ENCODE assay signal across 22 mouse cellular contexts in the genomic region with DNA sequence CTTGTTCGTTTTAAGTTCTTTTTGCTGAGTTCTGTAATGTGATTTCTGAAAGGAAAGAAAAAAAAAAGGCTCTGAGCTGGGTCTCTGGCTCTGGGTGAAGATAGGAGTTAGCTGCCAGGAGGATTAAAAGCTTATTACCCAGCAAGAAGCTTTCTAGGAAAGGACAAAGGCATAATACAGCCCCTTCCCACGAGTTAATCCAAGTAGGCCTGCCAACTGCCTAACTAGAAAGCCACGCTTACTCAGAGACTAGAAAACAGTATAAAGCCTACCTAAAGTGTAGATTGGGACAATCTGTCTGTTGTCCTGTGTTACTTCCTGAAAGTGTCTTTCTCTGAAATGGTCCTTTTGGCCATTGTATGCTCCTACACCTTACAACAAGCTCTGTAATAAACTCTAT. TPM values are rescaled to one million over a fixed set of nuclear protein-coding genes. Genes with fewer than 3 reads are reported as not detected.
DNase-seq lines count a peak whose midpoint lies in the region; ATAC-seq and TF ChIP-seq lines count a peak whose summit lies in the region.
"Had no signal": no experiment of that assay in that cellular context is flagged by ENCODE, and none has a peak within 500 bp of the region (broad histone marks: within the 10 kb centered on the region; RNA-seq: fewer than 3 reads in every experiment).

No protein-coding gene starts in this region.

- no peak for TF ChIP-seq CTCF in hindbrain, postnatal 0 days (IDR thresholded peaks at IDR 0.05; ENCODE audit: low read depth)
- no peak for TF ChIP-seq CTCF in midbrain, postnatal 0 days (IDR thresholded peaks at IDR 0.05)

- no peak overlapping the region for H3K4me3 ChIP-seq in embryonic facial prominence, embryonic 14.5 days (ENCODE audit: low read depth, low read length)
- no peak overlapping the region for H3K4me3 ChIP-seq in embryonic facial prominence, embryonic 10.5 days
- H3K4me3 ChIP-seq in hindbrain, postnatal 0 days (ENCODE audit: low read length): no peak overlapping the region
- H3K4me3 ChIP-seq in hindbrain, embryonic 13.5 days: no peak overlapping the region
- no peak overlapping the region for H3K4me3 ChIP-seq in midbrain, embryonic 13.5 days (replicated peaks)
- H3K4me3 ChIP-seq in midbrain, postnatal 0 days (ENCODE audit: low read depth, low read length): no peak overlapping the region
- H3K4me3 ChIP-seq: embryonic facial prominence, embryonic 13.5 days; heart, embryonic 10.5 days; hindbrain, embryonic 12.5 days had no signal

- ATAC-seq in embryonic facial prominence, embryonic 14.5 days (ENCODE audit: low read depth): no peak
- no peak for ATAC-seq in hindbrain, postnatal 0 days
- no peak for ATAC-seq in hindbrain, embryonic 13.5 days (ENCODE audit: low FRiP score)
- peak; percentile 62; the same call in 1 of the 2 replicates for ATAC-seq in midbrain, embryonic 13.5 days
- 0 out of 2 replicates have a peak, but pooled peaks have one; percentile 31 for ATAC-seq in midbrain, postnatal 0 days (ENCODE audit: low FRiP score)
- no peak for ATAC-seq in inflammation-experienced regulatory T-cells, adult 6 months
- ATAC-seq: CD4-positive, CD25-positive, alpha-beta regulatory T cell, adult 4 months; forebrain, postnatal 0 days had no signal

- DNase-seq in embryonic facial prominence, embryonic 14.5 days (ENCODE audit: low spot score): peak; percentile 23
- DNase-seq in embryonic facial prominence, embryonic 10.5 days (ENCODE audit: low spot score): no peak
- DNase-seq in hindbrain, postnatal 0 days (ENCODE audit: low spot score): peak; percentile 32
- DNase-seq in midbrain, postnatal 0 days (ENCODE audit: low spot score): peak; percentile 53
- no peak for DNase-seq in spleen, postnatal 36 days (ENCODE audit: low spot score in 2 of 2)
- DNase-seq: adrenal gland, postnatal 10 days; B cell, adult 2 months; cerebellum, adult 11-12 months; cerebellum, adult 9-10 months; cerebellum, postnatal 25 days; forebrain, postnatal 0 days; gastrocnemius, postnatal 14 days; heart, postnatal 10 days; heart, postnatal 4 days had no signal

- no peak overlapping the region for H3K9ac ChIP-seq in embryonic facial prominence, embryonic 14.5 days (ENCODE audit: low read depth, low read length)
- H3K9ac ChIP-seq in hindbrain, postnatal 0 days (replicated peaks; ENCODE audit: low read length): no peak overlapping the region
- no peak overlapping the region for H3K9ac ChIP-seq in hindbrain, embryonic 13.5 days
- H3K9ac ChIP-seq in midbrain, embryonic 13.5 days (replicated peaks): no peak overlapping the region
- H3K9ac ChIP-seq in midbrain, postnatal 0 days (replicated peaks; ENCODE audit: low read length, poor library complexity, severe bottlenecking): no peak overlapping the region
- H3K9ac ChIP-seq: embryonic facial prominence, embryonic 13.5 days; forebrain, postnatal 0 days; hindbrain, embryonic 12.5 days had no signal

- no peaks in the 10 kb centered on the region for H3K27me3 ChIP-seq in embryonic facial prominence, embryonic 14.5 days (replicated peaks; ENCODE audit: control insufficient read depth, insufficient read depth, low read length)
- H3K27me3 ChIP-seq in embryonic facial prominence, embryonic 10.5 days (replicated peaks; ENCODE audit: low read depth, poor library complexity, severe bottlenecking): no peaks in the 10 kb centered on the region
- H3K27me3 ChIP-seq in hindbrain, postnatal 0 days (ENCODE audit: insufficient read depth, low read length): no peaks in the 10 kb centered on the region
- H3K27me3 ChIP-seq in hindbrain, embryonic 13.5 days: no peaks in the 10 kb centered on the region
- no peaks in the 10 kb centered on the region for H3K27me3 ChIP-seq in midbrain, embryonic 13.5 days
- H3K27me3 ChIP-seq in midbrain, postnatal 0 days (ENCODE audit: insufficient read depth, low read length): no peaks in the 10 kb centered on the region
- H3K27me3 ChIP-seq: embryonic facial prominence, embryonic 13.5 days; hindbrain, embryonic 12.5 days had no signal

- no peaks in the 10 kb centered on the region for H3K9me3 ChIP-seq in embryonic facial prominence, embryonic 14.5 days (ENCODE audit: control insufficient read depth, low read length)
- H3K9me3 ChIP-seq in embryonic facial prominence, embryonic 10.5 days: no peaks in the 10 kb centered on the region
- H3K9me3 ChIP-seq in hindbrain, postnatal 0 days (ENCODE audit: low read length): no peaks in the 10 kb centered on the region
- H3K9me3 ChIP-seq in hindbrain, embryonic 13.5 days: no peaks in the 10 kb centered on the region
- H3K9me3 ChIP-seq in midbrain, embryonic 13.5 days: no peaks in the 10 kb centered on the region
- H3K9me3 ChIP-seq in midbrain, postnatal 0 days (ENCODE audit: low read length): no peaks in the 10 kb centered on the region
- H3K9me3 ChIP-seq: embryonic facial prominence, embryonic 13.5 days; G1E; heart, embryonic 10.5 days; hindbrain, embryonic 12.5 days had no signal

- H3K4me1 ChIP-seq in embryonic facial prominence, embryonic 14.5 days (ENCODE audit: control insufficient read depth, insufficient read depth, low read length): no peaks in the 10 kb centered on the region
- no peaks in the 10 kb centered on the region for H3K4me1 ChIP-seq in embryonic facial prominence, embryonic 10.5 days
- no peaks in the 10 kb centered on the region for H3K4me1 ChIP-seq in hindbrain, postnatal 0 days (ENCODE audit: insufficient read depth, low read length)
- no peaks in the 10 kb centered on the region for H3K4me1 ChIP-seq in hindbrain, embryonic 13.5 days (replicated peaks)
- H3K4me1 ChIP-seq in midbrain, embryonic 13.5 days (replicated peaks): peaks cover 9% of the 10 kb centered on the region; the same call in 1 of the 2 replicates
- H3K4me1 ChIP-seq in midbrain, postnatal 0 days (ENCODE audit: insufficient read depth, low read length): no peaks in the 10 kb centered on the region
- H3K4me1 ChIP-seq: embryonic facial prominence, embryonic 13.5 days; heart, embryonic 10.5 days; hindbrain, embryonic 12.5 days had no signal

- H3K27ac ChIP-seq in embryonic facial prominence, embryonic 14.5 days (replicated peaks; ENCODE audit: low read depth, low read length): no peak overlapping the region
- H3K27ac ChIP-seq in embryonic facial prominence, embryonic 10.5 days (replicated peaks): no peak overlapping the region
- no peak overlapping the region for H3K27ac ChIP-seq in hindbrain, postnatal 0 days
- no peak overlapping the region for H3K27ac ChIP-seq in hindbrain, embryonic 13.5 days
- 0 out of 2 replicates have a peak overlapping the region, but pooled peaks have one; percentile 2 for H3K27ac ChIP-seq in midbrain, embryonic 13.5 days
- H3K27ac ChIP-seq in midbrain, postnatal 0 days (ENCODE audit: low read depth, low read length): no peak overlapping the region
- H3K27ac ChIP-seq: embryonic facial prominence, embryonic 13.5 days; heart, embryonic 10.5 days; hindbrain, embryonic 12.5 days had no signal

- no peaks in the 10 kb centered on the region for H3K36me3 ChIP-seq in embryonic facial prominence, embryonic 14.5 days (ENCODE audit: control insufficient read depth, insufficient read depth, low read length)
- no peaks in the 10 kb centered on the region for H3K36me3 ChIP-seq in embryonic facial prominence, embryonic 10.5 days (replicated peaks)
- H3K36me3 ChIP-seq in hindbrain, postnatal 0 days (ENCODE audit: insufficient read depth, low read length): no peaks in the 10 kb centered on the region
- no peaks in the 10 kb centered on the region for H3K36me3 ChIP-seq in hindbrain, embryonic 13.5 days
- no peaks in the 10 kb centered on the region for H3K36me3 ChIP-seq in midbrain, embryonic 13.5 days
- H3K36me3 ChIP-seq in midbrain, postnatal 0 days (ENCODE audit: insufficient read depth, low read length): no peaks in the 10 kb centered on the region
- H3K36me3 ChIP-seq: embryonic facial prominence, embryonic 13.5 days; G1E; heart, embryonic 10.5 days; hindbrain, embryonic 12.5 days had no signal

- WGBS in embryonic facial prominence, embryonic 14.5 days: 44% methylated on average over 3 of the region's 3 CpGs
- 37% methylated on average over 3 of the region's 3 CpGs for WGBS in embryonic facial prominence, embryonic 10.5 days
- WGBS in hindbrain, postnatal 0 days: 34% methylated on average over 3 of the region's 3 CpGs
- 53% methylated on average over 3 of the region's 3 CpGs for WGBS in hindbrain, embryonic 13.5 days
- 12% methylated on average over 3 of the region's 3 CpGs for WGBS in midbrain, embryonic 13.5 days
- WGBS in midbrain, postnatal 0 days: 16% methylated on average over 3 of the region's 3 CpGs

- H3K4me2 ChIP-seq in embryonic facial prominence, embryonic 14.5 days (ENCODE audit: low read depth, low read length): no peak overlapping the region
- no peak overlapping the region for H3K4me2 ChIP-seq in hindbrain, postnatal 0 days (ENCODE audit: low read depth, low read length)
- no peak overlapping the region for H3K4me2 ChIP-seq in hindbrain, embryonic 13.5 days
- no peak overlapping the region for H3K4me2 ChIP-seq in midbrain, embryonic 13.5 days (replicated peaks)
- H3K4me2 ChIP-seq in midbrain, postnatal 0 days (ENCODE audit: low read depth, low read length, poor library complexity, severe bottlenecking): no peak overlapping the region
- H3K4me2 ChIP-seq: embryonic facial prominence, embryonic 13.5 days; hindbrain, embryonic 12.5 days had no signal

RNA-seq across cellular contexts. Expression of gene Glrx, which starts 21.2 kb away (rescaled TPM):
- 38.0 and 41.7 TPM in 2 replicates for polyA plus RNA-seq in embryonic facial prominence, embryonic 14.5 days (2014; fragmentation: Nextera tagmentation; extraction: Ambion mirVana)
- 24.3 and 26.9 TPM in 2 replicates for polyA plus RNA-seq in embryonic facial prominence, embryonic 10.5 days (2016; fragmentation: Nextera tagmentation; extraction: Ambion mirVana)
- 69.6 and 69.7 TPM in 2 replicates for total RNA-seq in hindbrain, postnatal 0 days (2014; rRNA removed)
- polyA plus RNA-seq in hindbrain, postnatal 0 days (2015; fragmentation: Nextera tagmentation; extraction: Ambion mirVana): 103 TPM in 2 replicates
- 50.0 and 50.4 TPM in 2 replicates for polyA plus RNA-seq in hindbrain, embryonic 13.5 days (2015; fragmentation: Nextera tagmentation; extraction: Ambion mirVana)
- 33.0 and 33.9 TPM in 2 replicates for polyA plus RNA-seq in midbrain, embryonic 13.5 days (2015; fragmentation: Nextera tagmentation; extraction: Ambion mirVana)
- 61.7 and 66.3 TPM in 2 replicates for total RNA-seq in midbrain, postnatal 0 days (2014; rRNA removed)
- polyA plus RNA-seq in midbrain, postnatal 0 days (2015; fragmentation: Nextera tagmentation; extraction: Ambion mirVana): 69.3 and 71.4 TPM in 2 replicates
- 100 to 1,000 TPM; 230 to 500 (median 245) TPM for polyA plus RNA-seq in inflammation-experienced regulatory T-cells, adult 6 months (2017; shearing (Covaris generic))

Comparison
In these comparisons a context has a peak if more than half of its experiments do, and no peak if none do; other contexts are left out.
1. DNase-seq: peak in embryonic facial prominence, embryonic 14.5 days (single experiment), hindbrain, postnatal 0 days (single experiment) and midbrain, postnatal 0 days (single experiment); none in embryonic facial prominence, embryonic 10.5 days (single experiment) and spleen, postnatal 36 days (0 of 2).
2. ATAC-seq: peak in midbrain, embryonic 13.5 days (single experiment) and midbrain, postnatal 0 days (single experiment); none in embryonic facial prominence, embryonic 14.5 days (single experiment), hindbrain, postnatal 0 days (single experiment), hindbrain, embryonic 13.5 days (single experiment) and inflammation-experienced regulatory T-cells, adult 6 months (single experiment).